In genomic region chr17:31954551-31955140, GRCm38 (mm10) we compare ENCODE assay signal across 15 mouse cellular contexts.
"Had no signal": no experiment of that assay in that cellular context is flagged by ENCODE, and none has a peak within 500 bp of the region (broad histone marks: within the 10 kb centered on the region; RNA-seq: fewer than 3 reads in every experiment).

No protein-coding gene starts in this region.

- H3K36me3 ChIP-seq: limb, embryonic 15.5 days; midbrain, embryonic 12.5 days; neural tube, embryonic 13.5 days; stomach, embryonic 15.5 days had no signal

- H3K4me3 ChIP-seq: limb, embryonic 15.5 days; midbrain, embryonic 12.5 days; neural tube, embryonic 13.5 days; stomach, embryonic 15.5 days had no signal

- H3K27me3 ChIP-seq: limb, embryonic 15.5 days; midbrain, embryonic 12.5 days; neural tube, embryonic 13.5 days; stomach, embryonic 15.5 days had no signal

- H3K9me3 ChIP-seq: limb, embryonic 15.5 days; neural tube, embryonic 13.5 days; stomach, embryonic 15.5 days had no signal

- H3K4me2 ChIP-seq: limb, embryonic 15.5 days; midbrain, embryonic 12.5 days; neural tube, embryonic 13.5 days; stomach, embryonic 15.5 days had no signal

- H3K27ac ChIP-seq: limb, embryonic 15.5 days; liver, embryonic 14.5 days; midbrain, embryonic 12.5 days; neural tube, embryonic 13.5 days; stomach, embryonic 15.5 days had no signal

- H3K9ac ChIP-seq: limb, embryonic 15.5 days; liver, embryonic 14.5 days; midbrain, embryonic 12.5 days; neural tube, embryonic 13.5 days; stomach, embryonic 15.5 days had no signal

- H3K4me1 ChIP-seq: limb, embryonic 15.5 days; midbrain, embryonic 12.5 days; neural tube, embryonic 13.5 days; stomach, embryonic 15.5 days had no signal

- ATAC-seq: inflammation-experienced regulatory T-cells, adult 6 months; intestine, postnatal 0 days; midbrain, embryonic 16.5 days had no signal

- DNase-seq: layer of hippocampus, adult 9-11 months; layer of hippocampus, postnatal 36 days; lung, adult 18-20 months; lung, postnatal 10 days; lung, postnatal 4 days; right cerebral cortex, postnatal 14 days; thymus, postnatal 4 days had no signal
